Mouse (Mus musculus) heart, postnatal 10 days (tissue): ENCODE measurements around the gene Gcnt7. TPM values are rescaled to one million over a fixed set of nuclear protein-coding genes. Genes with fewer than 3 reads are reported as not detected.

Experiments used
- DNase-seq, 2 experiments: peaks; one replicate each; pipeline ENCODE4 v3.0.0; 2021
- intact Hi-C: fragments of 180-260 bp; cut with DNase I; formaldehyde crosslinking; loops from one replicate; pipeline ENCODE4 v1.15.1; 2025
- total RNA-seq, 2 experiments: library from RNA; stranded (reverse); gene quantifications; 2 replicates each; pipeline ENCODE4 v1.2.3; 2021

Gene Gcnt7
- total RNA-seq, 2 experiments from 2014 or later = not detected

- intact Hi-C loops = no loop called here
- no peak for DNase-seq
Observed at GRCm38 (mm10) chr2:172466427-172467132, 8.2 kb upstream of the Gcnt7 start.

- no peak for DNase-seq
- intact Hi-C loops = no loop called here
Observed at GRCm38 (mm10) chr2:172462813-172463212, 4.4 kb upstream of the Gcnt7 start.

- intact Hi-C loops = no loop called here
- DNase-seq = no peak
Observed at GRCm38 (mm10) chr2:172460647-172461046, 2.3 kb upstream of the Gcnt7 start.

- intact Hi-C loops = no loop called here
- DNase-seq = no peak
Observed at GRCm38 (mm10) chr2:172452458-172452857, 5.9 kb downstream of the Gcnt7 start.

- intact Hi-C loops = no loop called here
Observed at GRCm38 (mm10) chr2:172452031-172452430, 6.4 kb downstream of the Gcnt7 start.

GRCm38 (mm10) chr2:172450640-172451039 lies 7.8 kb downstream of the Gcnt7 start:
- no peak for DNase-seq
- intact Hi-C loops = no loop called here

More at GRCm38 (mm10) chr2:172452031-172452430, 6.4 kb downstream of the Gcnt7 start:
- no peak for DNase-seq

GRCm38 (mm10) chr2:172448329-172448728 lies 10.1 kb downstream of the Gcnt7 start:
- DNase-seq = no peak
- intact Hi-C loops = no loop called here

GRCm38 (mm10) chr2:172447317-172447716 lies 11.1 kb downstream of the Gcnt7 start:
- intact Hi-C loops = loop anchor here (2.0 kb wide), 1 partner anchor 221 kb away; no protein-coding TSS in a partner anchor

GRCm38 (mm10) chr2:172445617-172446016 lies 12.8 kb downstream of the Gcnt7 start:
- no peak for DNase-seq
- intact Hi-C loops = loop anchor here (2.0 kb wide), 1 partner anchor 219 kb away; no protein-coding TSS in a partner anchor

More at GRCm38 (mm10) chr2:172447317-172447716, 11.1 kb downstream of the Gcnt7 start:
- peak; percentile 26 to 41 for DNase-seq

GRCm38 (mm10) chr2:172441176-172441575 lies 17.2 kb downstream of the Gcnt7 start:
- peak in 1 of 2 experiments; percentile 8 for DNase-seq
- intact Hi-C loops = loop anchor here (5.0 kb wide), 1 partner anchor 69 kb away; the partner anchor contains the start of genes Aurka and Cstf1

GRCm38 (mm10) chr2:172440640-172441005 lies 17.8 kb downstream of the Gcnt7 start:
- intact Hi-C loops = loop anchor here (5.0 kb wide), 1 partner anchor 68 kb away; the partner anchor contains the start of genes Aurka and Cstf1
- no peak for DNase-seq

GRCm38 (mm10) chr2:172439843-172440639 lies 18.4 kb downstream of the Gcnt7 start, which contains the start of gene Rtf2:
Rtf2 (plus strand) TSS chr2:172440556.
- DNase-seq = peak; percentile 99 to 100
- intact Hi-C loops = loop anchor here (5.0 kb wide), 1 partner anchor 68 kb away; the partner anchor contains the start of genes Aurka and Cstf1

GRCm38 (mm10) chr2:172437371-172437952 lies 20.9 kb downstream of the Gcnt7 start:
- no peak for DNase-seq
- intact Hi-C loops = no loop called here

- peak in 1 of 2 experiments; percentile 10 for DNase-seq
- intact Hi-C loops = no loop called here
Observed at GRCm38 (mm10) chr2:172433746-172434145, 24.6 kb downstream of the Gcnt7 start.

GRCm38 (mm10) chr2:172430609-172431008 lies 27.8 kb downstream of the Gcnt7 start:
- peak; percentile 63 to 73 for DNase-seq
- intact Hi-C loops = no loop called here

- no peak for DNase-seq
- intact Hi-C loops = no loop called here
Observed at GRCm38 (mm10) chr2:172418208-172418607, 40.2 kb downstream of the Gcnt7 start.

GRCm38 (mm10) chr2:172416876-172417275 lies 41.5 kb downstream of the Gcnt7 start:
- no peak for DNase-seq
- intact Hi-C loops = no loop called here

- no peak for DNase-seq
- intact Hi-C loops = no loop called here
Observed at GRCm38 (mm10) chr2:172416218-172416617, 42.2 kb downstream of the Gcnt7 start.

- intact Hi-C loops = no loop called here
- DNase-seq = no peak
Observed at GRCm38 (mm10) chr2:172413894-172414293, 44.5 kb downstream of the Gcnt7 start.

GRCm38 (mm10) chr2:172413273-172413672 lies 45.1 kb downstream of the Gcnt7 start:
- DNase-seq = peak in 1 of 2 experiments; percentile 26
- intact Hi-C loops = no loop called here

GRCm38 (mm10) chr2:172412454-172412853 lies 45.9 kb downstream of the Gcnt7 start:
- intact Hi-C loops = no loop called here

More at GRCm38 (mm10) chr2:172412454-172412853, 45.9 kb downstream of the Gcnt7 start:
- peak in 1 of 2 experiments; percentile 15 for DNase-seq
